Mouse (Mus musculus) thymus, adult 18-20 months (tissue): ENCODE data around the gene Soat2.
"Not testable (repeated sequence)": the region's sequence is repeated elsewhere in the genome, so short reads cannot be mapped to it uniquely, and the experiment has no call there.

Experiments
- DNase-seq, 2 experiments: peaks; one replicate each; pipeline ENCODE4 v3.0.0; 2022; ENCODE audit warnings: mixed read lengths in 2 of 2

Gene Soat2

GRCm38 (mm10) chr15:102147674-102148402 is 2.5 kb upstream of the Soat2 start:
- DNase-seq, result no peak

- DNase-seq, result no peak
Observed at GRCm38 (mm10) chr15:102149561-102149960, 765 bp upstream of the Soat2 start.

- no peak for DNase-seq
Observed at GRCm38 (mm10) chr15:102152646-102153045, 2.3 kb downstream of the Soat2 start.

DNA sequence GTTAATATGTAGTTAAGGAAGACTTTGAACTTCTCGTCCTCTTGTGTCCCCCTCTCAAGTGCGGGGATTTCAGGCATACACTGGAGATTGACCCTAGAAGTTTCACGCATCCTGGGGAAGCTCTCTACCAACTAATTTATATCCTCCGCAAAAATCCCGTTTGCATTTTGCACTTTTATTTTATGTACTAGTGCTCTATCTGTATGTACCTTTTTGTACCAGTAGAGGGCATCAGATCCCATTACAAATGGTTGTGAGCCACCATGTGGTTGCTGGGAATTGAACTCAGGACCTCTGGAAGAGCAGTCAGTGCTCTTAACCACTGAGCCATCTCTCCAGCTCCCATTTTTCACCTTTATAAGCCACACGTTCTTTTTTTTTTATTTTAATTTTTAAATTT is 4.7 kb downstream of the Soat2 start:
- not testable (repeated sequence) for DNase-seq

DNA sequence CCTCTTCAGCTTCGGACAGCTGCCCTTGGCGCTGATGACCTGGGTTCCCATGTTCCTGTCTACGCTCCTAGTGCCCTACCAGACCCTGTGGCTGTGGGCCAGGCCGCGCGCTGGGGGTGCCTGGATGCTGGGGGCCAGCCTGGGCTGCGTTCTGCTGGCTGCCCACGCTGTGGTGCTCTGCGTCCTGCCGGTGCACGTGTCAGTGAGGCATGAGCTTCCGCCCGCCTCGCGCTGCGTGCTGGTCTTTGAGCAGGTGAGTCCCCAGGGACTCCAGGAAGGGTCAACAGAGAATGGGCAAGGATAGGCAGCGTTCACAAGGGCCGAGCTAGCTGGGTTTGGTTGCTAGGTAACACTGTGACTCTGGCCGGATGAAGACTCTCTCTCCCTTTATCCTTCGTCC is 6.5 kb downstream of the Soat2 start:
- no peak for DNase-seq

- no peak for DNase-seq
Observed at GRCm38 (mm10) chr15:102160415-102161060, 10.2 kb downstream of the Soat2 start.

GRCm38 (mm10) chr15:102163900-102164693 is 13.8 kb downstream of the Soat2 start:
- no peak for DNase-seq

DNA sequence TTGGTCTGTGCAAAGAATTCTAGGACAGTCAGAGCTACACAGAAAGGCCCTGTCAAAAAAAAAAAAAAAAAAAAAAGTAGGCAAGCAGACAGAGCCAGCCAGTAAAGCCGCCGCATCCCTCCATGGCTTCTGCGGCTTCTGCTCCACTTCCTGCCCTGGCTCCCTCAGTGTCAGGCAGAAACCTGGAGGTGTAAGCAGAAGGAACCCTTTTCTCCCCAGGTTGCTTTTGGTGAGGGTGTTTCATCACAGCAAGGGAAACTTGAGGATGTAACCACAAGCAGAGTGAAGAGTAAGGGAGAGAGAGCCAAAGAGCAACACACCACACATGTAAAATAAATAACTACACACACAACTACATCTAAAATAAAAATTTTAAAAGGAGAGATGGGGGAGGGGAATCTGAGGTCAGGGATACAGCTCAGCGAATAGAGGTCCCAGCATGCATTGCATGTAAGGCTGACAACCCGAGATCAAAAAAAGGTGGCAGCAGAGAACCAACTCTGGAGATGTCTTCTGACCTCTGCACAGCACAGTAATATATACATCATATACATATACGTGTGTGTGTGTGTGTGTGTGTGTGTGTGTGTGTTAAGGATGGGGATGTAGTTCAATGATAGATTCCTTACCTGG is 15.3 kb downstream of the Soat2 start:
- DNase-seq, result peak in 1 of 2 experiments; percentile 35

- no peak for DNase-seq
Observed at GRCm38 (mm10) chr15:102167620-102168021, 17.3 kb downstream of the Soat2 start.

DNA sequence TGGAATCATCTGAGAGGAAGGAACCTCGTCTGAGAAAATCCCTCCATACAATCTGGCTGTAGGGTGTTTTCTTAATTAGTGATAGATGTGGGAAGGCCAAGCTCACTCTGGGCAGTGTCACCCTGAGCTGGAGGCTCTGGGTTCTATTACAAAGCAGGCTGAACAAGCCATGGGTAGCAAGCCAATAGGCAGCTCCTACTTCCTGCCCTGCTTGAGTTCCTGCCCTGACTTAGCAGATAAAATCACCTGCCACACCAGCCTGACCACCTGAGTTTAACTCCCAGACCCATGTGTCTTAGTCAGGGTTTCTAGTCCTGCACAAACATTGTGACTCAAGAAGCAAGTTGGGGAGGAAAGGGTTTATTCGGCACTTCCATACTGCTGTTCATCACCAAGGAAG is 18.7 kb downstream of the Soat2 start:
- DNase-seq, result no peak

GRCm38 (mm10) chr15:102173581-102173980 is 23.3 kb downstream of the Soat2 start:
- DNase-seq, result no peak

GRCm38 (mm10) chr15:102175736-102176319 is 25.5 kb downstream of the Soat2 start:
- DNase-seq, result no peak

- no peak for DNase-seq
Observed at GRCm38 (mm10) chr15:102176571-102177316, 26.4 kb downstream of the Soat2 start.

GRCm38 (mm10) chr15:102177417-102177816 is 27.1 kb downstream of the Soat2 start:
- no peak for DNase-seq

- DNase-seq, result peak; percentile 58 to 67
Observed at GRCm38 (mm10) chr15:102178279-102178678, 28.0 kb downstream of the Soat2 start.

- DNase-seq, result no peak
Observed at GRCm38 (mm10) chr15:102179106-102179505, 28.8 kb downstream of the Soat2 start.

- no peak for DNase-seq
Observed at GRCm38 (mm10) chr15:102179924-102180323, 29.6 kb downstream of the Soat2 start.

GRCm38 (mm10) chr15:102183076-102183475 is 32.8 kb downstream of the Soat2 start:
- DNase-seq, result no peak

- no peak for DNase-seq
Observed at GRCm38 (mm10) chr15:102186239-102186638, 35.9 kb downstream of the Soat2 start.

GRCm38 (mm10) chr15:102188096-102188495 is 37.8 kb downstream of the Soat2 start:
- DNase-seq, result no peak

GRCm38 (mm10) chr15:102188883-102189282 is 38.6 kb downstream of the Soat2 start:
- DNase-seq, result no peak

DNA sequence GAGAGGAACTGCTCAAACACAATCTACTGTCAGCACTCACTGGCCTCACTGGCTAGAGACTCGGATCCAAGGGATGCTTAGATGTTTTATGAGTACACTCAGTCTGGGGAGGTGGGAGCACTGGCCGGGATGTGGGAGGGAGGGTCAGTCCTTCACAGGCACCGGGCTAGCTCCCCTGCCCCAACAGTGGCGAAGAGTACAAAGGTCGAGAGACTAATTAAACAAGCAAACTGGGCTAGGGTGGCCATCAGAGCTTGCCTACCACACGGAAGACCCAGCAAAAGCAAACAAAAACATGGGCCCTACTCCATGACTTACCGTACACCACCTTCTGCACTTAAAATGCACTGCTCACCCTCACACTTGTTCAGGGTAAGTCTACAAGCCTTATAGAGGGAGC is 41.4 kb downstream of the Soat2 start:
- DNase-seq, result no peak
